Mouse (Mus musculus): Measurements from ENCODE around the gene Ankrd13d. TPM values are rescaled to one million over a fixed set of nuclear protein-coding genes. Genes with fewer than 3 reads are reported as not detected.
A peak's percentile ranks its signal among the peaks of the same experiment; 100 is the strongest.

The Ankrd13d gene
- total RNA-seq, 1 experiment from 2014 or later = 6.0 TPM

- ATAC-seq (replicated peaks in 1 of 2; ENCODE audit: insufficient read depth in 1 of 2, low FRiP score in 2 of 2, low TSS enrichment in 1 of 2, low read depth in 1 of 2, poor library complexity in 2 of 2, severe bottlenecking in 2 of 2) = no peak
These were observed 40.5 kb downstream of the Ankrd13d start for GRCm38 (mm10) chr19:4242416-4242815.

GRCm38 (mm10) chr19:4240247-4240668 is 42.7 kb downstream of the Ankrd13d start:
- no peak for ATAC-seq (replicated peaks in 1 of 2; ENCODE audit: insufficient read depth in 1 of 2, low FRiP score in 2 of 2, low TSS enrichment in 1 of 2, low read depth in 1 of 2, poor library complexity in 2 of 2, severe bottlenecking in 2 of 2)

- ATAC-seq (replicated peaks in 1 of 2; ENCODE audit: insufficient read depth in 1 of 2, low FRiP score in 2 of 2, low TSS enrichment in 1 of 2, low read depth in 1 of 2, poor library complexity in 2 of 2, severe bottlenecking in 2 of 2) = no peak
These were observed 48.4 kb downstream of the Ankrd13d start for GRCm38 (mm10) chr19:4234548-4234947.

DNA sequence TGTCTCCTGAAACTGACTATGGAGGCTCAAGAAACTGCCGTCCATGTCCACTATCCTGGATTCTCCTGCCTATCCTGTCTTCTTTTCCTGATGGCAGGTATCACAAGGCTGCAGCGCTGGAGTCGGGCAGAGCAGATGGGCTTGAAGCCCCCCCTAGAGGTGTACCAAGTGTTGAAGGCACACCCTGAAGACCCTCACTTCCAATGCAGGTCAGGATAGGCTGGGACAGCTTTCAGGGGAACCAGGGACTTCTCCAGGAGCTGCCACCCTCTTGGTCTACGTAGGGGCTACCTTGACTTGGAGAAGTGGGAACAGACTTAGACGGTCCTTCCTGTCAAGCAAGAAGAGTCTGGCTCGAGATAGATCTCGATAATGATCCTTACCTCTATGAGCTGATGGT is 50.3 kb downstream of the Ankrd13d start:
- ATAC-seq (replicated peaks in 1 of 2; ENCODE audit: insufficient read depth in 1 of 2, low FRiP score in 2 of 2, low TSS enrichment in 1 of 2, low read depth in 1 of 2, poor library complexity in 2 of 2, severe bottlenecking in 2 of 2) = no peak

- 0 out of 4 replicates have a peak, but pooled peaks of 1 of the 2 experiments have one; percentile 2 for ATAC-seq (replicated peaks in 1 of 2; ENCODE audit: insufficient read depth in 1 of 2, low FRiP score in 2 of 2, low TSS enrichment in 1 of 2, low read depth in 1 of 2, poor library complexity in 2 of 2, severe bottlenecking in 2 of 2)
These were observed 50.8 kb downstream of the Ankrd13d start for GRCm38 (mm10) chr19:4232186-4232572.

GRCm38 (mm10) chr19:4231253-4232185 is 51.4 kb downstream of the Ankrd13d start, which contains the start of gene Pold4:
Pold4 (plus strand) TSS chr19:4231899.
- peak; percentile 88 to 89 for ATAC-seq (replicated peaks in 1 of 2; ENCODE audit: insufficient read depth in 1 of 2, low FRiP score in 2 of 2, low TSS enrichment in 1 of 2, low read depth in 1 of 2, poor library complexity in 2 of 2, severe bottlenecking in 2 of 2)

GRCm38 (mm10) chr19:4230415-4230814 is 52.5 kb downstream of the Ankrd13d start:
- ATAC-seq (replicated peaks in 1 of 2; ENCODE audit: insufficient read depth in 1 of 2, low FRiP score in 2 of 2, low TSS enrichment in 1 of 2, low read depth in 1 of 2, poor library complexity in 2 of 2, severe bottlenecking in 2 of 2) = no peak

DNA sequence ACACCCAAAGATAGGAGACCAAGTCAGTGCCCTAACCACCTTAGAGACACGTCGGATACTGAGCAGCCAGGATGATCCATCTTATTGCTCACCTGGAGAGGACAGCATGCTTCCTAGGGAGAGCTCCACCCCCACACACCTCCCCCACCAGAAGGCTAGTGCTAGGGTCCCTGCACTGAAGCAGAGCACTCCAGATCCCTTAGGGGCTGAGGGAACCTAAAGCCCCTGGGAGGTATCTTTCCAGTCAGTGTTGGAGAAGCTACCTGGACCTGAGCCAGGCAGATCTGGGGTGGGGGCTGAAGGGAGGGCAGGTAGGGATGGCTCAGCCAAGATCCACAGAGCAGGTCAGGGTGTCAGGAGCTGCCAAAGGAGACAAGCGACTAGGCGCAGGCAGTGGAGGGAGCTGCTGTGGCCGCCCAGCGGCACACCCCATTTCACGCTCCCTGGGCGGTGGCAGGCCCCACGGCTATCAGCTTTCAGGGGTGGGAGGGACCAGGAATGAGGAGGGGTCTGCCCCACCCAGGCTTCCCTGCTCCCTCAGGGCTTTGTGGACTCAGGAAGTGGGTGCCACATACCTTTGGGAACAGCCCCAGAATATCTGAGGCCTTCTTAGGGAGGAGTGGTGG is 53.4 kb downstream of the Ankrd13d start:
- ATAC-seq (replicated peaks in 1 of 2; ENCODE audit: insufficient read depth in 1 of 2, low FRiP score in 2 of 2, low TSS enrichment in 1 of 2, low read depth in 1 of 2, poor library complexity in 2 of 2, severe bottlenecking in 2 of 2) = no peak

- no peak for ATAC-seq (replicated peaks in 1 of 2; ENCODE audit: insufficient read depth in 1 of 2, low FRiP score in 2 of 2, low TSS enrichment in 1 of 2, low read depth in 1 of 2, poor library complexity in 2 of 2, severe bottlenecking in 2 of 2)
These were observed 54.0 kb downstream of the Ankrd13d start for GRCm38 (mm10) chr19:4228891-4229290.

GRCm38 (mm10) chr19:4227894-4228678 is 54.9 kb downstream of the Ankrd13d start:
- peak; percentile 40 to 41; a peak in 3 of 4 replicates for ATAC-seq (replicated peaks in 1 of 2; ENCODE audit: insufficient read depth in 1 of 2, low FRiP score in 2 of 2, low TSS enrichment in 1 of 2, low read depth in 1 of 2, poor library complexity in 2 of 2, severe bottlenecking in 2 of 2)

DNA sequence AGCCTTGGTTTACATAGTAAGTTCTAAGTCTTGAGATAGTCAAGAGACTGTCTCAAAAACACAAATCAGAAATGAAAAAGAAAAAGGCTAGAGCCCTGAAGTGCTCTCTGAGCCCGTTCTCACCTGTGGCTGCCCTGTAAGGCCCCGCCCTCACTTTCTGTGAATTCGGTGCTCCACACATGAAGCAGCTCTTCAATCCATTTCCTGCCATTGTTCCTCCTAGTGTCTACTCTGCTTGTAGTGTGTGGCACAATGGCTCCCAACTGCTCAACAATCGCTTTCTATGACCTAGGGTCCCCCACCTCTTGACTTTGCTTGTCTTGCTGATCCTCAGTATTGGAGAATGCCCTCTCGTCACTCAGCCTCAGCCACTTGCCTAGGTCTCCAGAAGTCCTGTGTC is 55.5 kb downstream of the Ankrd13d start:
- ATAC-seq (replicated peaks in 1 of 2; ENCODE audit: insufficient read depth in 1 of 2, low FRiP score in 2 of 2, low TSS enrichment in 1 of 2, low read depth in 1 of 2, poor library complexity in 2 of 2, severe bottlenecking in 2 of 2) = no peak

- ATAC-seq (replicated peaks in 1 of 2; ENCODE audit: insufficient read depth in 1 of 2, low FRiP score in 2 of 2, low TSS enrichment in 1 of 2, low read depth in 1 of 2, poor library complexity in 2 of 2, severe bottlenecking in 2 of 2) = no peak
These were observed 56.2 kb downstream of the Ankrd13d start for GRCm38 (mm10) chr19:4226779-4227178.

DNA sequence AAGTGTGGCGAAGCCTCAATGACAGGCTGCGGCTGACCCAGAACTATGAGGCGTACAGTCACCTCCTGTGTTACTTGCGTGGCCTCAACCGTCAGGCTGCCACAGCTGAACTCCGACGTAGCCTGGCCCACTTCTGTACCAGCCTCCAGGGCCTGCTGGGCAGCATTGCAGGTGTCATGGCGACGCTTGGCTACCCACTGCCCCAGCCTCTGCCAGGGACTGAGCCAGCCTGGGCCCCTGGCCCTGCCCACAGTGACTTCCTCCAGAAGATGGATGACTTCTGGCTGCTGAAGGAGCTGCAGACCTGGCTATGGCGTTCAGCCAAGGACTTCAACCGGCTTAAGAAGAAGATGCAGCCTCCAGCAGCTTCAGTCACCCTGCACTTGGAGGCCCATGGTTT is 60.8 kb downstream of the Ankrd13d start:
- ATAC-seq (replicated peaks in 1 of 2; ENCODE audit: insufficient read depth in 1 of 2, low FRiP score in 2 of 2, low TSS enrichment in 1 of 2, low read depth in 1 of 2, poor library complexity in 2 of 2, severe bottlenecking in 2 of 2) = peak; percentile 72 to 90

DNA sequence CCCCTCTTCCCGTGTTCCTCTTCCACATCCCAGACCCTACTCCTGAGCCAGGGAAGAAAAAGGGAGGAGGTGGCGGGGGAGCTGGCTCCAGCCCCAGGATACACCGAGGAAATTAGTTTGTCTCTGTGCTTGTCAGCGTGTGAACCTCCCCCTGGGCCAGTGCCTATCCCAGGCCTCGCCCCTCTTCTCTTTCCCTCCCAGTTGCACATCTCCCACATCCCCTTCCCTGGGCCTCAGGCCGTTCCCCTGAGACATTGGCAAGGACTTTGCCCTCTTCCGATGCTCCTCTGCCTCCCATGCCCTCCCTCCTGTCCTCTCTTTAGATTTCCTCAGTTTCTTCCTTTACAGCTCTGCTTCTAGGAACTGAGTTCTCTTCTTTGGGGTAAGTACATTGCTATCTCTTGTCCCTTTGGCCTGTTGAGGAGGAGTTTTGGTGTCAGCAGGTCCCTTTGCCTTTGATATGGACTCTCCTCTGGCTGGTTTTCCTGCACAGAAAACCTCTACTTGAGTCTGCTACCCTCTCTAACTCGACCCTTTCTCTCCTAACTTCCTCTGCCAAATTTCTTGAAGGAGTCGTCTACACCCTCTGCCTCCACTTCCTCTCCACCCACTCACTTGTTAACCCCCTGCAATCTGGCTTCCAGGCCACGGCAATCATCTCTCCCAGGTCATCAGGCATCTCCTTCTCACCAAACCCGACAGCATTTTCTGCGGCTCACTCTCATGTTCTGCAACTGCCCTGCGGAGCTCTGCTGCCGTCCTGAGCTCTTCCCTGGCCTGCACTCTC is 61.8 kb downstream of the Ankrd13d start:
- ATAC-seq (replicated peaks in 1 of 2; ENCODE audit: insufficient read depth in 1 of 2, low FRiP score in 2 of 2, low TSS enrichment in 1 of 2, low read depth in 1 of 2, poor library complexity in 2 of 2, severe bottlenecking in 2 of 2) = 0 out of 4 replicates have a peak, but pooled peaks of 1 of the 2 experiments have one; percentile 12

- no peak for ATAC-seq (replicated peaks in 1 of 2; ENCODE audit: insufficient read depth in 1 of 2, low FRiP score in 2 of 2, low TSS enrichment in 1 of 2, low read depth in 1 of 2, poor library complexity in 2 of 2, severe bottlenecking in 2 of 2)
These were observed 62.5 kb downstream of the Ankrd13d start for GRCm38 (mm10) chr19:4220416-4220815.
